Mouse (Mus musculus) CH12.LX (cell line): ENCODE data around the gene Chic1. TPM values are rescaled to one million over a fixed set of nuclear protein-coding genes. Genes with fewer than 3 reads are reported as not detected.

ENCODE experiments used
- DNase-seq: peaks from one replicate; pipeline ENCODE4 v3.0.0-alpha.2; 2013; ENCODE audit errors: extremely low read depth
- H3K27ac ChIP-seq: 2 replicates; pipeline ENCODE4 v1.5.1; 2012; ENCODE audit warnings: low read depth, mild to moderate bottlenecking, control low read depth, moderate library complexity; ENCODE audit not compliant: insufficient read depth
- H3K27me3 ChIP-seq: replicated peaks from 2 replicates; pipeline ENCODE3; 2012; ENCODE audit warnings: inconsistent platforms
- H3K36me3 ChIP-seq, 2 experiments: replicated peaks in 1 of 2; 2 replicates each; pipeline versions ENCODE3 to v1.6.1; 2012; ENCODE audit warnings: inconsistent platforms in 1 of 2, low read length in 1 of 2, mild to moderate bottlenecking in 1 of 2, mixed read lengths in 1 of 2, moderate library complexity in 1 of 2; ENCODE audit not compliant: control insufficient read depth in 1 of 2, insufficient read depth in 1 of 2
- H3K4me1 ChIP-seq, 2 experiments: 2 replicates each; pipeline ENCODE4 v1.6.1; 2012; ENCODE audit warnings: inconsistent platforms in 1 of 2, moderate library complexity in 1 of 2; ENCODE audit not compliant: insufficient read depth in 2 of 2, control insufficient read depth in 1 of 2
- H3K4me2 ChIP-seq: 2 replicates; pipeline ENCODE4 v1.6.1; 2012; ENCODE audit warnings: low read depth, mild to moderate bottlenecking, control low read depth; ENCODE audit not compliant: poor library complexity, insufficient read depth, severe bottlenecking
- H3K4me3 ChIP-seq, 3 experiments: fragments of 150-350 bp in 1 of 3; sonication (generic) in 1 of 3; replicated peaks in 1 of 3; 2 replicates each; pipeline versions ENCODE3 to v1.5.1; 2011 to 2012; ENCODE audit warnings: low read depth in 2 of 3, low read length in 2 of 3, mild to moderate bottlenecking in 2 of 3, moderate library complexity in 2 of 3, control low read depth in 1 of 3, improper control_type of control experiment in 1 of 3, inconsistent platforms in 1 of 3, mixed read lengths in 1 of 3; ENCODE audit not compliant: poor library complexity in 1 of 3
- H3K79me2 ChIP-seq: replicated peaks from 2 replicates; pipeline ENCODE4 v1.6.1; 2012; ENCODE audit warnings: mild to moderate bottlenecking, moderate library complexity; ENCODE audit not compliant: control insufficient read depth, poor library complexity, insufficient read depth, severe bottlenecking; ENCODE audit errors: extremely low read depth
- H3K9ac ChIP-seq: 2 replicates; pipeline ENCODE4 v1.6.1; 2012; ENCODE audit warnings: low read depth, mild to moderate bottlenecking, control low read depth, moderate library complexity; ENCODE audit not compliant: insufficient read depth
- H3K9me3 ChIP-seq: replicated peaks from 2 replicates; pipeline ENCODE3; 2012; ENCODE audit warnings: low read length, inconsistent platforms, mixed read lengths
- CHD1 ChIP-seq: IDR thresholded peaks from 2 replicates; pipeline ENCODE4 v1.6.1; 2012; ENCODE audit warnings: low read depth, low read length, improper control_type of control experiment, inconsistent platforms
- CHD2 ChIP-seq: IDR thresholded peaks from 2 replicates; pipeline ENCODE4 v1.6.1; 2011; ENCODE audit warnings: low read length, improper control_type of control experiment
- E2F4 ChIP-seq: IDR thresholded peaks from 2 replicates; pipeline ENCODE4 v1.6.1; 2011; ENCODE audit warnings: low read depth, low read length, improper control_type of control experiment; ENCODE audit not compliant: insufficient replicate concordance
- ELF1 ChIP-seq: IDR thresholded peaks from 2 replicates; pipeline ENCODE4 v1.6.1; 2014; ENCODE audit warnings: low read depth, mild to moderate bottlenecking, inconsistent platforms, low read length, improper control_type of control experiment
- HCFC1 ChIP-seq: IDR thresholded peaks from 2 replicates; pipeline ENCODE4 v1.6.1; 2012; ENCODE audit warnings: low read depth, mild to moderate bottlenecking, inconsistent platforms, low read length, improper control_type of control experiment
- JUN ChIP-seq: IDR thresholded peaks from 2 replicates; pipeline ENCODE4 v1.6.1; 2011; ENCODE audit warnings: low read depth, mild to moderate bottlenecking, low read length, improper control_type of control experiment, moderate library complexity; ENCODE audit not compliant: insufficient read depth
- JUND ChIP-seq: conservative IDR thresholded peaks from 2 replicates; pipeline ENCODE4 v1.6.1; 2011; ENCODE audit warnings: low read depth, low read length, improper control_type of control experiment
- KAT2A ChIP-seq: IDR thresholded peaks from 2 replicates; pipeline ENCODE4 v1.6.1; 2012; ENCODE audit warnings: low read length, improper control_type of control experiment, inconsistent platforms; ENCODE audit not compliant: insufficient replicate concordance
- MAFK ChIP-seq: IDR thresholded peaks from 2 replicates; pipeline ENCODE4 v1.6.1; 2011; ENCODE audit warnings: low read length, improper control_type of control experiment; ENCODE audit not compliant: insufficient replicate concordance
- MAX ChIP-seq: IDR thresholded peaks from 2 replicates; pipeline ENCODE4 v1.6.1; 2011; ENCODE audit warnings: low read length, improper control_type of control experiment
- MXI1 ChIP-seq: IDR thresholded peaks from 2 replicates; pipeline ENCODE4 v1.6.1; 2011; ENCODE audit warnings: mild to moderate bottlenecking, low read depth, low read length, improper control_type of control experiment
- MYC ChIP-seq: IDR thresholded peaks from 2 replicates; pipeline ENCODE4 v1.6.1; 2011; ENCODE audit warnings: low read depth, mild to moderate bottlenecking, improper control_type of control experiment, low read length
- NELFE ChIP-seq: IDR thresholded peaks from 2 replicates; pipeline ENCODE4 v1.6.1; 2011; ENCODE audit warnings: low read depth, low read length, improper control_type of control experiment
- PAX5 ChIP-seq: IDR thresholded peaks from 2 replicates; pipeline ENCODE4 v1.6.1; 2012; ENCODE audit warnings: low read length, inconsistent platforms, mixed read lengths
- POLR2A ChIP-seq: IDR thresholded peaks from 2 replicates; pipeline ENCODE4 v1.6.1; 2011; ENCODE audit warnings: low read depth, mild to moderate bottlenecking, improper control_type of control experiment, low read length
- POLR2AphosphoS2 ChIP-seq: IDR thresholded peaks from 2 replicates; pipeline ENCODE4 v1.6.1; 2011; ENCODE audit warnings: low read depth, low read length, improper control_type of control experiment
- RAD21 ChIP-seq: IDR thresholded peaks from 2 replicates; pipeline ENCODE4 v1.6.1; 2011; ENCODE audit warnings: low read depth, mild to moderate bottlenecking, low read length, improper control_type of control experiment, moderate library complexity
- RCOR1 ChIP-seq: conservative IDR thresholded peaks from 2 replicates; pipeline ENCODE4 v1.6.1; 2012; ENCODE audit warnings: low read depth, mild to moderate bottlenecking, inconsistent platforms, low read length, improper control_type of control experiment
- SIN3A ChIP-seq: IDR thresholded peaks from 2 replicates; pipeline ENCODE4 v1.6.1; 2012; ENCODE audit warnings: low read length, improper control_type of control experiment, inconsistent platforms
- USF2 ChIP-seq: conservative IDR thresholded peaks from 2 replicates; pipeline ENCODE4 v1.6.1; 2011; ENCODE audit warnings: low read depth, low read length, improper control_type of control experiment
- ZC3H11A ChIP-seq: IDR thresholded peaks from 2 replicates; pipeline ENCODE4 v1.6.1; 2012; ENCODE audit warnings: low read depth, mild to moderate bottlenecking, inconsistent platforms, low read length, improper control_type of control experiment
- ZNF384 ChIP-seq: IDR thresholded peaks from 2 replicates; pipeline ENCODE4 v1.6.1; 2012; ENCODE audit warnings: low read depth, low read length, improper control_type of control experiment, inconsistent platforms
- dilution Hi-C: fragments of 300-500 bp; cut with MboI; formaldehyde crosslinking; loops from 2 replicates; pipeline ENCODE4 v1.14.3; 2020; ENCODE audit warnings: low sequenced_read_pairs; ENCODE audit not compliant: extremely low pct_unique_long_range_greater_than_20kb, extremely low pct_ligation_motif_present
- in situ Hi-C: fragments of 300-500 bp; cut with MboI; formaldehyde crosslinking; loops from 3 replicates; pipeline ENCODE4 v1.14.3; 2019; ENCODE audit warnings: low sequenced_read_pairs, low pct_ligation_motif_present, low pct_unique_long_range_greater_than_20kb, mixed read lengths
- polyA plus RNA-seq: library from polyadenylated mRNA; unstranded; fragments of >175 nt; gene quantifications from 2 replicates; pipeline ENCODE4 v1.2.1, GENCODE M21; 2012; ENCODE audit warnings: low read depth; ENCODE audit not compliant: insufficient read length
- total RNA-seq, 2 experiments: library from RNA; depleted of rRNA; stranded (reverse); fragments of 300-350 nt in 1 of 2; fragments of >200 nt in 1 of 2; gene quantifications; 2 replicates each; pipeline ENCODE4 v1.2.3; 2012 to 2014

Gene Chic1
- total and polyA plus RNA-seq, 3 experiments: not detected

- in situ Hi-C loops: no loop called here
- no peak for DNase-seq
- Histone ChIP-seq H3K4me1 (peaks cover 2 to 5% of the 10 kb centered on the region in 2 experiments; a peak in 2 of 4 replicates), H3K9me3 (no peaks in the 10 kb centered on the region), H3K79me2 (no peaks in the 10 kb centered on the region), H3K4me3 (no peak overlapping the region), H3K4me2 (no peak overlapping the region), H3K9ac (no peak overlapping the region), H3K27ac (no peak overlapping the region), H3K27me3 (no peaks in the 10 kb centered on the region), H3K36me3 (no peaks in the 10 kb centered on the region)
- dilution Hi-C loops: no loop called here
- no peak for TF ChIP-seq POLR2AphosphoS2
- no peak for TF ChIP-seq RCOR1
- no peak for TF ChIP-seq ZC3H11A
- no peak for TF ChIP-seq POLR2A
- no peak for TF ChIP-seq CHD1
- TF ChIP-seq CHD2: no peak
- TF ChIP-seq JUND: no peak
- TF ChIP-seq RAD21: no peak
- no peak for TF ChIP-seq NELFE
- no peak for TF ChIP-seq MXI1
- no peak for TF ChIP-seq ZNF384
- no peak for TF ChIP-seq USF2
- TF ChIP-seq MYC: no peak
- no peak for TF ChIP-seq HCFC1
- TF ChIP-seq KAT2A: no peak
- TF ChIP-seq PAX5: no peak
- TF ChIP-seq SIN3A: no peak
- no peak for TF ChIP-seq E2F4
- no peak for TF ChIP-seq MAFK
These were observed 30.4 kb upstream of the Chic1 start for GRCm38 (mm10) chrX:103325900-103326299.

DNA sequence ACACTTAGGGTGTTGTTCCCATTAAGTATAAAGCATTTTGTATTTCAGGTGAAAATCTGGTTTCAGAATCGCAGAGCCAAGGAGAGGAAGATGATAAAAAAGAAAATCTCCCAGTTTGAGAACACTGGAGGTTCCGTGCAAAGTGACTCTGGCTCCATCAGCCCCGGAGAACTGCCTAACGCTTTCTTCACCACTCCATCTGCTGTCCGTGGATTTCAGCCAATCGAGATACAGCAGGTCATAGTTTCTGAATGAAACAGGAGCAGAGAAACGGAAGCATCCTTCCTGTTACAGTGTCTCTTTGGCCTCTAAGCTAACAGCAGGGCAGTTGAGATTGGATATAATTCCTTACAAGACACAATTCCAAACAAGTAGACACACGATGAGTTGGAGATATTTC, 26.9 kb upstream of the Chic1 start:
- Histone ChIP-seq H3K27me3 (no peaks in the 10 kb centered on the region), H3K9ac (no peak overlapping the region), H3K36me3 (no peaks in the 10 kb centered on the region), H3K4me3 (no peak overlapping the region), H3K79me2 (no peaks in the 10 kb centered on the region), H3K9me3 (no peaks in the 10 kb centered on the region), H3K4me2 (no peak overlapping the region), H3K27ac (no peak overlapping the region), H3K4me1 (peaks cover 2 to 5% of the 10 kb centered on the region in 2 experiments; a peak in 2 of 4 replicates)
- no peak for TF ChIP-seq ELF1
- TF ChIP-seq JUN: no peak
- TF ChIP-seq MAX: no peak
- DNase-seq: no peak
- dilution Hi-C loops: no loop called here
- in situ Hi-C loops: no loop called here
